Mouse (Mus musculus) forebrain, embryonic 14.5 days (tissue): Measurements from ENCODE around the gene Fam162a. TPM values are rescaled to one million over a fixed set of nuclear protein-coding genes. Genes with fewer than 3 reads are reported as not detected.
"Not testable (repeated sequence)": the region's sequence is repeated elsewhere in the genome, so short reads cannot be mapped to it uniquely, and the experiment has no call there.

ENCODE experiments used
- ATAC-seq: fragments of 200-750 bp; cut with Nextera tagmentation; 2 replicates; pipeline ENCODE4 v1.8.0; 2017; ENCODE audit warnings: mild to moderate bottlenecking, moderate library complexity
- DNase-seq: peaks from one replicate; pipeline ENCODE4 v3.0.0-alpha.2; 2015; ENCODE audit warnings: low spot score
- H3K27ac ChIP-seq: fragments of 300-500 bp; sonication (generic); 2 replicates; pipeline ENCODE4 v1.5.1; 2014; ENCODE audit warnings: low read depth, mild to moderate bottlenecking, control low read depth, low read length, moderate library complexity
- H3K27me3 ChIP-seq: fragments of 300-500 bp; sonication (generic); replicated peaks from 2 replicates; pipeline ENCODE4 v1.6.1; 2014; ENCODE audit warnings: low read length, control low read depth, mixed read lengths; ENCODE audit not compliant: control insufficient read depth, insufficient read depth
- H3K36me3 ChIP-seq: fragments of 300-500 bp; sonication (generic); 2 replicates; pipeline ENCODE4 v1.6.1; 2014; ENCODE audit warnings: low read length, control low read depth; ENCODE audit not compliant: control insufficient read depth, insufficient read depth
- H3K4me1 ChIP-seq: fragments of 300-500 bp; sonication (generic); 2 replicates; pipeline ENCODE4 v1.6.1; 2014; ENCODE audit warnings: antibody characterized with exemption, low read length, control low read depth; ENCODE audit not compliant: control insufficient read depth, insufficient read depth
- H3K4me2 ChIP-seq: fragments of 300-500 bp; sonication (generic); 2 replicates; pipeline ENCODE4 v1.6.1; 2014; ENCODE audit warnings: mild to moderate bottlenecking, control low read depth, low read length
- H3K4me3 ChIP-seq: fragments of 300-500 bp; sonication (generic); 2 replicates; pipeline ENCODE4 v1.5.1; 2014; ENCODE audit warnings: low read depth, low read length, control low read depth
- H3K9ac ChIP-seq: fragments of 300-500 bp; sonication (generic); 2 replicates; pipeline ENCODE4 v1.6.1; 2014; ENCODE audit warnings: mild to moderate bottlenecking, low read length, control low read depth, moderate library complexity
- H3K9me3 ChIP-seq: fragments of 300-500 bp; sonication (generic); replicated peaks from 2 replicates; pipeline ENCODE4 v1.6.1; 2016; ENCODE audit warnings: low read length, control low read depth, mixed read lengths; ENCODE audit not compliant: control insufficient read depth
- WGBS: fragments of 180-500 bp; shearing (Covaris S2); extraction: QIAGEN DNeasy Blood & Tissue Kit; methylation state at CpG from one replicate; pipeline ENCODE4 v1.1.7; 2014; 5-methylcytosine and 5-hydroxymethylcytosine counted together
- polyA plus RNA-seq: library from polyadenylated mRNA; unstranded; fragments of >200 nt; fragmentation: Nextera tagmentation; extraction: Ambion mirVana; gene quantifications from 2 replicates; pipeline ENCODE4 v1.2.1, GENCODE M21; 2014

The Fam162a gene
- polyA plus RNA-seq, 1 experiment from 2014 or later, result 211 TPM

DNA sequence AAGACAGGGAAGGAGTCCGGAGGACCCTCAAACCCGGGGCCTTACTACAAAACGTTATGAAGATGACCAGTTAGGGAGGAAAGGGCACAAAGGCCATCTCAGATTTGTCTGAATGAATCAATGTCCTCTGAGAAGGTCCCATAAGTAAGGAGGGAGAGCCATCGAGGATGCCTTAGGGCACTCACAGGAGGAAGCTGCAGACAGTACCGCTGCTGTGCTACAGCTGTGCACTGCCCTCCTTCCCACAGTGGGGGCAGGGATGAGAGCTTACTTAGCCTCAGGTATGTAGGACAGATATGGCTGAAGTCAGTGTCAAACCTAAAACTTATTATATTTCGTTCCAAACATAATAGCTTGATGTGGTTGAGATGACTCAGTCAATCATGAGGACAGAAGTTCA is 19.9 kb downstream of the Fam162a start:
- H3K27me3 ChIP-seq, result no peaks in the 10 kb centered on the region
- no peak overlapping the region for H3K4me2 ChIP-seq
- H3K27ac ChIP-seq, result no peak overlapping the region
- 93% methylated on average over 6 of the region's 6 CpGs for WGBS
- DNase-seq (no peak), ATAC-seq (no peak)
- H3K4me1 ChIP-seq, result no peaks in the 10 kb centered on the region
- no peak overlapping the region for H3K9ac ChIP-seq
- H3K9me3 ChIP-seq, result no peaks in the 10 kb centered on the region
- peaks cover 51% of the 10 kb centered on the region for H3K36me3 ChIP-seq
- no peak overlapping the region for H3K4me3 ChIP-seq

GRCm38 (mm10) chr16:36047538-36047937 is 23.9 kb downstream of the Fam162a start:
- H3K4me3 ChIP-seq, result no peak overlapping the region
- H3K36me3 ChIP-seq, result peaks cover 76% of the 10 kb centered on the region
- no peak overlapping the region for H3K9ac ChIP-seq
- H3K4me1 ChIP-seq, result peaks cover 1% of the 10 kb centered on the region
- H3K27me3 ChIP-seq, result no peaks in the 10 kb centered on the region
- no peak overlapping the region for H3K4me2 ChIP-seq
- 90% methylated on average over 4 of the region's 4 CpGs for WGBS
- ATAC-seq (no peak), DNase-seq (no peak)
- no peak overlapping the region for H3K27ac ChIP-seq
- H3K9me3 ChIP-seq, result no peaks in the 10 kb centered on the region

DNA sequence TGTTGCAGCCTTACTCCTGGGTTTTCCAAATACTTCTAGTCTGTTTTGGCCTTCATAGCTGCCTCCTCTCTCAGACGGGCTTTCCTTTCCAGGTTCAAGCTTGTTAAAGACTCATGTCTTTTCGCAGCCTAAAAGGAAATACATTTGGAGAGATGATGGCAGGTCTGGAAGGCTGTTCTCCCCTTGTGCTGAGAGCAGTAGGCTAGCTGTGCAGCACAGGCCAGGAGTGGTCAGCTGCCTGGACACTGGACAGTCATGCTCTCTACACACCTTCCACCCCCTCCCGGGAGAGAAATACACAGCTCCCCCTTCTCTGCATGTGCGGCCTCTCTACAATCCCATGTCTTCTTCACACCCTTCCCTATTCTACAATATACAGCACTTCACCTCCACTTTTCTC is 27.4 kb downstream of the Fam162a start:
- no peak overlapping the region for H3K27ac ChIP-seq
- DNase-seq (no peak), ATAC-seq (no peak)
- H3K27me3 ChIP-seq, result no peaks in the 10 kb centered on the region
- H3K4me2 ChIP-seq, result no peak overlapping the region
- H3K4me3 ChIP-seq, result no peak overlapping the region
- peaks cover 10% of the 10 kb centered on the region for H3K4me1 ChIP-seq
- no peaks in the 10 kb centered on the region for H3K9me3 ChIP-seq
- no peak overlapping the region for H3K9ac ChIP-seq
- H3K36me3 ChIP-seq, result peaks cover 51% of the 10 kb centered on the region
- WGBS, result 91% methylated on average over 4 of the region's 4 CpGs

DNA sequence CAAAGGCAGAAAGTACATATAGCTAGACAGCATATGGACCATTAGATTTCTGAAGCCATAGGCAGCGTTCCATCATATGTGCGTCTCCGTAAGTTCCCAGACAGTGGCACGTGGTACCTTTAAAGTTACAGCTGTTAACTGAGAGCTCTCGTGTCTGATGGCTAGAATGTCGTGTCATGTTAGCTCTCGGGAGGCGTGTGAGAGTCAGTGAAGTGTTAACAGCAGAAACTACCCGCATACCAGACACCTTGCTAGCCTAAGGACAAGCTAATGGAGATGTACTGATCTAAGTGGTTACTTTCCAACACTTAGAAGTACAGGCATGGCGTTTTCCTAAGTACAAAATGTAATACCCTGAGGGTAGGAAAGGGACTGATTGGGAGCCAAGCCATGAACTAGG is 28.3 kb downstream of the Fam162a start:
- Histone ChIP-seq H3K36me3 (peaks cover 42% of the 10 kb centered on the region), H3K4me1 (peaks cover 10% of the 10 kb centered on the region), H3K4me3 (no peak overlapping the region), H3K27ac (no peak overlapping the region), H3K4me2 (no peak overlapping the region), H3K9ac (no peak overlapping the region), H3K27me3 (no peaks in the 10 kb centered on the region), H3K9me3 (no peaks in the 10 kb centered on the region)
- WGBS, result 90% methylated on average over 10 of the region's 10 CpGs
- ATAC-seq, result no peak
- DNase-seq, result no peak

DNA sequence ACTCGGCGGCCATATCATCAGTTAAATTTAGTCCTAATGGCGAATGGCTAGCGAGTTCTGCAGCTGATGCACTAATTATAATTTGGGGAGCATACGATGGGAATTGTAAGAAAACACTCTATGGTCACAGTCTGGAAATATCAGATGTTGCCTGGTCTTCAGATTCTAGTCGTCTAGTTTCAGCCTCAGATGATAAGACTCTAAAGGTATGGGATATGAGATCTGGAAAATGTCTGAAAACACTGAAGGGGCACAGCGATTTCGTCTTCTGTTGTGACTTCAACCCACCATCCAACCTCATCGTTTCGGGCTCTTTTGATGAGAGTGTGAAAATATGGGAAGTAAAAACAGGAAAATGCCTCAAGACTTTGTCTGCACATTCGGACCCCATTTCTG is 29.8 kb downstream of the Fam162a start:
- 0 out of 2 replicates have a peak overlapping the region, but pooled peaks have one; percentile 56 for H3K27ac ChIP-seq
- DNase-seq (no peak), ATAC-seq (no peak)
- H3K9me3 ChIP-seq, result no peaks in the 10 kb centered on the region
- no peaks in the 10 kb centered on the region for H3K27me3 ChIP-seq
- H3K4me3 ChIP-seq, result peak overlapping the region; percentile 60
- H3K4me2 ChIP-seq, result peak overlapping the region; percentile 68
- peaks cover 37% of the 10 kb centered on the region for H3K36me3 ChIP-seq
- peak overlapping the region; percentile 74 for H3K9ac ChIP-seq
- 35% methylated on average over 11 of the region's 11 CpGs for WGBS
- H3K4me1 ChIP-seq, result peaks cover 10% of the 10 kb centered on the region

GRCm38 (mm10) chr16:36040640-36041624 is 30.5 kb downstream of the Fam162a start, which contains the start of gene Wdr5b:
Gene Wdr5b (plus strand): TSS chr16:36041190.
- Histone ChIP-seq H3K9me3 (no peaks in the 10 kb centered on the region), H3K4me3 (peak within 1 kb of the TSS; percentile 60), H3K9ac (peak within 1 kb of the TSS; percentile 74), H3K4me1 (peaks cover 10% of the 10 kb centered on the region), H3K36me3 (peaks cover 31% of the 10 kb centered on the region), H3K27ac (peak within 1 kb of the TSS; percentile 56; the same call in 1 of the 2 replicates), H3K27me3 (no peaks in the 10 kb centered on the region), H3K4me2 (peak within 1 kb of the TSS; percentile 68)
- DNase-seq (peak; percentile 100), ATAC-seq (peak; percentile 98)
- WGBS, result 2% methylated on average over 39 of the region's 39 CpGs

DNA sequence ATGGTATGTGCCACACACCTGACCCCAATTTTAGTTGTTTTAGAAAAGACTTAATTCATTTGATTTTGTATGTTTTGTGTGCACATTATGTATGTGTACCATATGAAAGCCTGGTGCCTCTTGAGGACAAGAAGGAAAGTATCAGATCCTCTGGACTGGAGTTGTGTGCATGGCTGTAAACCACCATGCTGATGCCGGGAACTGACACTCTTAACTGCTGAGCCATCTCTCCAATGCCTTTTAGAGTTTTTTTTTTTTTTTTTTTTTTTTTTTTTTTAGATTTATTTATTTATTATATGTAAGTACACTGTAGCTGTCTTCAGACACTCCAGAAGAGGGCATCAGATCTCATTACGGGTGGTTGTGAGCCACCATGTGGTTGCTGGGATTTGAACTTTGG is 43.3 kb downstream of the Fam162a start:
- H3K27ac ChIP-seq, DNase-seq, H3K4me3 ChIP-seq, H3K4me1 ChIP-seq, H3K27me3 ChIP-seq, H3K9me3 ChIP-seq, H3K9ac ChIP-seq, H3K4me2 ChIP-seq, ATAC-seq: not testable (repeated sequence)
- WGBS, result 82% methylated on average over 1 of the region's 2 CpGs
- peaks cover 45% of the 10 kb centered on the region for H3K36me3 ChIP-seq

DNA sequence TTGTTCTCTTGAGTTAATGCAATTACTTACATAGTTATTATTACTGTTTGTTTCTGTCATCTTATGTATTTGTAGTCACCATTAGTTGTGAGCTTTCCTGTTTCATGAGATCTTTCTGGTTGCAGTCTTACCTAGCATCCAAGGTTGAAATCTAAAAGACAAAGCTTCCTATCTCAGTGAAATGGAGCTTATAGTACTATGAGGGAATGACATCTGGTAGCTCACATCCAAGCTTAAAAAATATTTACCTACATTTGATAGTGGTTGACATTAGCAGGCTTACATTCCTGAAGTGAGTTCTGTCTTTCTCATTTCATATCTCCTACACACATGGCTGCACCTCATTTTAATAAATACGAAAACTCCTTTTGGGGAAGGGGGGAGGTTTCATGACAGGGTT is 55.1 kb downstream of the Fam162a start:
- peaks cover 43% of the 10 kb centered on the region for H3K36me3 ChIP-seq

GRCm38 (mm10) chr16:36008396-36008795 is 63.0 kb downstream of the Fam162a start:
- Histone ChIP-seq H3K36me3 (peaks cover 15% of the 10 kb centered on the region), H3K4me3 (no peak overlapping the region), H3K9me3 (no peaks in the 10 kb centered on the region), H3K9ac (no peak overlapping the region), H3K27me3 (no peaks in the 10 kb centered on the region), H3K4me2 (no peak overlapping the region), H3K27ac (no peak overlapping the region), H3K4me1 (no peaks in the 10 kb centered on the region)
- 93% methylated on average over 3 of the region's 3 CpGs for WGBS
- DNase-seq, result no peak
- no peak for ATAC-seq

More for the DNA sequence above, 55.1 kb downstream of the Fam162a start:
- Histone ChIP-seq H3K4me1 (no peaks in the 10 kb centered on the region), H3K4me3 (no peak overlapping the region), H3K27me3 (no peaks in the 10 kb centered on the region), H3K4me2 (no peak overlapping the region), H3K9me3 (no peaks in the 10 kb centered on the region), H3K27ac (no peak overlapping the region), H3K9ac (no peak overlapping the region)
- ATAC-seq (no peak), DNase-seq (no peak)
- WGBS, result 76% methylated on average over 1 of the region's 1 CpGs
